Mouse (Mus musculus): ENCODE results near the gene Rplp2. TPM values are rescaled to one million over a fixed set of nuclear protein-coding genes. Genes with fewer than 3 reads are reported as not detected.

The Rplp2 gene
- polyA plus RNA-seq, 1 experiment from 2014 or later: 1,415 TPM

DNA sequence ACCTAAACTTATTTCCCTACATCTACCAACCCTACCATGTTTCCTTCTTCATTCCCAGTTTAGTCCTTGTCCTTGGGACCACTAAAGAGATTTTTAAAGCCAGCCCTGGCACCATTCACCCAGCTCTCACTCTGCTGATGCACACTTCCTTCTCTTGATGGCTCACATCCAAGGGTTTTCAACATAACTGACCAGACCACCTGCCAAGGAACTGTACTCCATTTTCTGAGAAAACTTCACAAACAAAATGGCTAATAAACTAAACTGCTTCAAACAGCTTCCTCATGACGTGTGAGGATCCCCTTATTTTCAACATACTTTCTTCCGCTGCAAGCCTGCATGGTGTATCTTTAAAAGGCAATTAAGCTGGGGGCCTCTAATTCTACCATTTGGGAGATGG lies 6.5 kb downstream of the Rplp2 start:
- WGBS: 72% methylated on average over 2 of the region's 2 CpGs
- H3K4me2 ChIP-seq: no peak overlapping the region
- no peaks in the 10 kb centered on the region for H3K9me3 ChIP-seq (ENCODE audit: low read depth, low read length)
- TF ChIP-seq CTCF (IDR thresholded peaks at IDR 0.05; ENCODE audit: low read depth): no peak
- no peak overlapping the region for H3K9ac ChIP-seq
- DNase-seq (no peak), ATAC-seq (ENCODE audit: insufficient read depth) (no peak)
- no peak overlapping the region for H3K27ac ChIP-seq (ENCODE audit: low read depth)
- no peak overlapping the region for H3K4me3 ChIP-seq (ENCODE audit: low read depth, low read length)
- peaks cover 2% of the 10 kb centered on the region; the same call in 1 of the 2 replicates for H3K27me3 ChIP-seq (ENCODE audit: insufficient read depth, low read length)
- peaks cover 10% of the 10 kb centered on the region for H3K4me1 ChIP-seq (ENCODE audit: insufficient read depth)
- H3K36me3 ChIP-seq (ENCODE audit: insufficient read depth): peaks cover 40% of the 10 kb centered on the region

DNA sequence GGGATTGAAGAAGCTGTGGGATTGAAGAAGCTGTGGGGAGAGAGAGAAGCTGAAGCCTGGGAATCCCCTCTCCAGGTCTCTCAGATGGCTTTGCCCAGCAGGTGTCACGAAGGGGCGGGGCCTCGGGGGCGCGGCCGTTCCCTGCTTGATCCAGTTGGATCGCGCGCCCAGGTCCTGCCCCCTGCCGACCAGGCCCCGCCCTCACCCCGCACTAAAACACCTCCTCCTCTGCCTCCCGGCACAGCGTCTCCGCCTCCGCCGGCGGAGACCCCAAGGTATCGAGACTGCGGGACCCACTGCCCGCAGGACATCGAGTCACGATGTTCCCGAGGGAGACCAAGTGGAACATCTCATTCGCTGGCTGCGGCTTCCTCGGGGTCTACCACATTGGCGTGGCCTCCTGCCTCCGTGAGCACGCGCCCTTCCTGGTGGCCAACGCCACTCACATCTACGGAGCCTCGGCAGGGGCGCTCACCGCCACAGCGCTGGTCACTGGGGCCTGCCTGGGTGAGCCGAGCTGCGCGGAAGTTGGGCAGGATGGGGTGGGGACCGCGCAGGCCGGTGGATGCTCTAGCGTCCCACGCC lies 7.9 kb downstream of the Rplp2 start, which contains the start of gene Pnpla2:
Gene Pnpla2, plus strand, starts transcription at position 232 of the 585 bp plus-strand sequence.
- ATAC-seq (ENCODE audit: insufficient read depth): peak; percentile 82

DNA sequence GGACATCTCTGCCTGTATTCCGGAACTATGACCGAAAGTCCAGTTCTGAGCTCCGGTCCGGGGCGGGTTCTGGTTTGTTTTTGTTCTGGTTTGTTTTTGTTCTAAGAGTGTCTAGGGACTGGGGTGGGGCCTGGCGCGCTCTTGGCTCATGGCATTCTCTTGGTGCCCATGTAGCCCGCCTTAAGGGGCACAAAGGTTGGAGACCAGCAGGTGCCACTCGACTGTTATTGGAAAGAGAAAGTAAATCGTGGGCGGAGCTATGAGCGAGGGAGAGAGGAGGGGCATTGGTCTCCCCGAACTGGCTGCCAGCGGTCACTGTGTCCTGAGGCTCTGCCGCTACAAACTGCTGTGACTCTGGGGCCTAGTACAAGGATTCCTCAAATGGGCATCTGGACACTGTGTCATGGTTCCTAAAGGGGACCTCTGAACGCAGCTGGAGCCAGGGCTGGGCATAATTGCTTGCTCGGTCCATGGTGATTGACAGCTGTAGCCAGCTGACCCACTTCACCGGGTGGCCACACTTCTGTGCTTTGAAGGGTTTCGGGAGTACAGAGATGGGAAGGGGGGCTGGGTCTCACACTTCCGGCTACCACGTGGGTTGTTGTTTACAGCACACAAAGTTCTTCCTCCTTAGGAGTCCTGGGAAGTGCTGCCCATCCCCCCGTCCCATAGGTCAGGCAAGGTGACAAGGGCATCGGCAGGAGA lies 8.6 kb downstream of the Rplp2 start:
- H3K36me3 ChIP-seq (ENCODE audit: insufficient read depth): peaks cover 27% of the 10 kb centered on the region
- peaks cover 8% of the 10 kb centered on the region; the same call in 1 of the 2 replicates for H3K4me1 ChIP-seq (ENCODE audit: insufficient read depth)
- H3K27ac ChIP-seq (ENCODE audit: low read depth): peak overlapping the region; percentile 59
- peak overlapping the region; percentile 98 for H3K4me2 ChIP-seq
- ATAC-seq (ENCODE audit: insufficient read depth): peak; percentile 12; the same call in 1 of the 2 replicates
- TF ChIP-seq CTCF (IDR thresholded peaks at IDR 0.05; ENCODE audit: low read depth): no peak
- WGBS: 2% methylated on average over 23 of the region's 23 CpGs
- H3K9ac ChIP-seq: peak overlapping the region; percentile 64
- H3K9me3 ChIP-seq (ENCODE audit: low read depth, low read length): no peaks in the 10 kb centered on the region
- peak overlapping the region; percentile 60 for H3K4me3 ChIP-seq (ENCODE audit: low read depth, low read length)
- peak; percentile 75 for DNase-seq
- peaks cover 8% of the 10 kb centered on the region for H3K27me3 ChIP-seq (ENCODE audit: insufficient read depth, low read length)

More for the DNA sequence above, 7.9 kb downstream of the Rplp2 start, which contains the start of gene Pnpla2:
- Histone ChIP-seq H3K4me3 (ENCODE audit: low read depth, low read length) (peak within 1 kb of the TSS; percentile 60), H3K9me3 (ENCODE audit: low read depth, low read length) (no peaks in the 10 kb centered on the region), H3K36me3 (ENCODE audit: insufficient read depth) (peaks cover 34% of the 10 kb centered on the region), H3K27ac (ENCODE audit: low read depth) (peak within 1 kb of the TSS; percentile 59), H3K4me1 (ENCODE audit: insufficient read depth) (peaks cover 8% of the 10 kb centered on the region; the same call in 1 of the 2 replicates), H3K4me2 (peak within 1 kb of the TSS; percentile 98), H3K9ac (peak within 1 kb of the TSS; percentile 64), H3K27me3 (ENCODE audit: insufficient read depth, low read length) (peaks cover 2% of the 10 kb centered on the region; the same call in 1 of the 2 replicates)
- DNase-seq: peak; percentile 93
- under 1% methylated on average over 45 of the region's 45 CpGs for WGBS
- peak; percentile 34 for TF ChIP-seq CTCF (IDR thresholded peaks at IDR 0.05; ENCODE audit: low read depth)

DNA sequence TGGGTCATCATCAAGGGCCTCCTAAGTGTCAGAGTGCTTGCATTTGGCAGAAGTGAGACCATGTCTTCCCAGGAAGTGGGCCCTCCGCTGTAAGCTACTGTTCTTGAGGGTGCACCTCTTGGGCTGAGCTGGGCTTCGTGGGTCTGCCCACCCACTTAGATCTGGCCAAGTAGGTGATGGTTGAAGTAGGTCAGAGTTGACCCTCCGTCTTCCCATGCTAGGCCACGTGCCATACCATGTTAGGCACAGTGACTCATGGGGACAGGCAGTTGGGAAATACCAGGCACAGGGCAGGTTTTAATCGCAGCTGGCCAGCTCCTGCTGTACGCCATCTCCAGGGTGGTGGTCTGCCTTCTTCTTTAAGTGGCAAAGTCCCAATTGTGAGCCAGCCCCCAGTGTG lies 9.6 kb downstream of the Rplp2 start:
- no peak overlapping the region for H3K9ac ChIP-seq
- DNase-seq (no peak), ATAC-seq (ENCODE audit: insufficient read depth) (no peak)
- H3K4me2 ChIP-seq: peak overlapping the region; percentile 98; the same call in 1 of the 2 replicates
- WGBS: 83% methylated on average over 6 of the region's 6 CpGs
- peaks cover 17% of the 10 kb centered on the region for H3K27me3 ChIP-seq (ENCODE audit: insufficient read depth, low read length)
- no peaks in the 10 kb centered on the region for H3K9me3 ChIP-seq (ENCODE audit: low read depth, low read length)
- peaks cover 17% of the 10 kb centered on the region; the same call in 1 of the 2 replicates for H3K36me3 ChIP-seq (ENCODE audit: insufficient read depth)
- peaks cover 8% of the 10 kb centered on the region; the same call in 1 of the 2 replicates for H3K4me1 ChIP-seq (ENCODE audit: insufficient read depth)
- no peak overlapping the region for H3K27ac ChIP-seq (ENCODE audit: low read depth)
- no peak overlapping the region for H3K4me3 ChIP-seq (ENCODE audit: low read depth, low read length)
- TF ChIP-seq CTCF (IDR thresholded peaks at IDR 0.05; ENCODE audit: low read depth): no peak

DNA sequence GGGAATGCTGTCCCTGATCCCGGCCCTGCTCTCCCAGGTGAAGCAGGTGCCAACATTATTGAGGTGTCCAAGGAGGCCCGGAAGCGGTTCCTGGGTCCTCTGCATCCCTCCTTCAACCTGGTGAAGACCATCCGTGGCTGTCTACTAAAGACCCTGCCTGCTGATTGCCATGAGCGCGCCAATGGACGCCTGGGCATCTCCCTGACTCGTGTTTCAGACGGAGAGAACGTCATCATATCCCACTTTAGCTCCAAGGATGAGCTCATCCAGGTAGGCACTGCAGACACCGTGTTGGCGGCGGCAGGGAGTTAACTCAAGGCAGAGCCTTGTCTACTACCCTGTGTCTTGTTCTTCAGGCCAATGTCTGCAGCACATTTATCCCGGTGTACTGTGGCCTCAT lies 10.1 kb downstream of the Rplp2 start:
- 89% methylated on average over 14 of the region's 14 CpGs for WGBS
- ATAC-seq (ENCODE audit: insufficient read depth) (no peak), DNase-seq (no peak)
- H3K36me3 ChIP-seq (ENCODE audit: insufficient read depth): peaks cover 12% of the 10 kb centered on the region; the same call in 1 of the 2 replicates
- peaks cover 8% of the 10 kb centered on the region; the same call in 1 of the 2 replicates for H3K4me1 ChIP-seq (ENCODE audit: insufficient read depth)
- no peak overlapping the region for H3K4me3 ChIP-seq (ENCODE audit: low read depth, low read length)
- no peaks in the 10 kb centered on the region for H3K9me3 ChIP-seq (ENCODE audit: low read depth, low read length)
- no peak for TF ChIP-seq CTCF (IDR thresholded peaks at IDR 0.05; ENCODE audit: low read depth)
- no peak overlapping the region for H3K9ac ChIP-seq
- H3K27ac ChIP-seq (ENCODE audit: low read depth): no peak overlapping the region
- H3K4me2 ChIP-seq: no peak overlapping the region
- H3K27me3 ChIP-seq (ENCODE audit: insufficient read depth, low read length): peaks cover 22% of the 10 kb centered on the region

DNA sequence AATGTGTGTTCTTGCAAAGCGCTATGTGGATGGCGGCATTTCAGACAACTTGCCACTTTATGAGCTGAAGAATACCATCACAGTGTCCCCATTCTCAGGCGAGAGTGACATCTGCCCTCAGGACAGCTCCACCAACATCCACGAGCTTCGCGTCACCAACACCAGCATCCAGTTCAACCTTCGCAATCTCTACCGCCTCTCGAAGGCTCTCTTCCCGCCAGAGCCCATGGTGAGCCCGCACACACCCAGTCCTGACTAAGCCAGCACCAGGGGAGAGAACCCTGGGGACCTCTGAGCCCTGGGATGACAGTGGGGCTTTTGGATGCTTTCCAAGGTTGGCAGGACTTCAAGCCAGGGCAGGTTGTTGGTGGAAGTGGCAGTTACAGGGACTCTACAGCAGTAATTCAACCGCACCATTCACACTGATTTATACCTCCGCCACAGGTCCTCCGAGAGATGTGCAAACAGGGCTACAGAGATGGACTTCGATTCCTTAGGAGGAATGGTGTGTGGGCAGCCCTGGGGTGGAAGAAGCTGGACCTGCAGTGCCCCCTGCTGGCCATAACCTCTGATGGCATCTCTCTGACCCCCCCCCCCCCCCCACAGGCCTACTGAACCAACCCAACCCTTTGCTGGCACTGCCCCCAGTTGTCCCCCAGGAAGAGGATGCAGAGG lies 11.0 kb downstream of the Rplp2 start:
- no peak overlapping the region for H3K4me3 ChIP-seq (ENCODE audit: low read depth, low read length)
- peak; percentile 67 for TF ChIP-seq CTCF (IDR thresholded peaks at IDR 0.05; ENCODE audit: low read depth)
- H3K27me3 ChIP-seq (ENCODE audit: insufficient read depth, low read length): peaks cover 31% of the 10 kb centered on the region
- H3K9me3 ChIP-seq (ENCODE audit: low read depth, low read length): no peaks in the 10 kb centered on the region
- DNase-seq (peak; percentile 57), ATAC-seq (ENCODE audit: insufficient read depth) (no peak)
- H3K36me3 ChIP-seq (ENCODE audit: insufficient read depth): peaks cover 11% of the 10 kb centered on the region; the same call in 1 of the 2 replicates
- no peak overlapping the region for H3K4me2 ChIP-seq
- WGBS: 72% methylated on average over 15 of the region's 15 CpGs
- no peak overlapping the region for H3K27ac ChIP-seq (ENCODE audit: low read depth)
- H3K4me1 ChIP-seq (ENCODE audit: insufficient read depth): peaks cover 8% of the 10 kb centered on the region; the same call in 1 of the 2 replicates
- H3K9ac ChIP-seq: no peak overlapping the region
